Mouse (Mus musculus) embryonic fibroblast, embryonic 13.5 days (primary cell): ENCODE data around the gene Ide.

ENCODE experiments used
- CTCF ChIP-seq: IDR thresholded peaks from 2 replicates; pipeline ENCODE4 v1.5.1; 2011; ENCODE audit warnings: mild to moderate bottlenecking, control low read depth, low read length, moderate library complexity, borderline replicate concordance; ENCODE audit not compliant: insufficient read depth
- POLR2A ChIP-seq: IDR thresholded peaks from 2 replicates; pipeline ENCODE4 v1.6.1; 2011; ENCODE audit warnings: low read depth, mild to moderate bottlenecking, control low read depth, low read length, moderate library complexity

- TF ChIP-seq CTCF (no peak), POLR2A (no peak)
Observed at GRCm38 (mm10) chr19:37279194-37279593, 58.5 kb downstream of the Ide start.
